Mouse (Mus musculus) Patski (cell line): Measurements from ENCODE around the gene Slc25a44. TPM values are rescaled to one million over a fixed set of nuclear protein-coding genes. Genes with fewer than 3 reads are reported as not detected.
A peak's percentile ranks its signal among the peaks of the same experiment; 100 is the strongest.

ENCODE experiments used
- ATAC-seq: fragments of 100-300 bp; one replicate; pipeline ENCODE4 v1.8.0; 2021
- CTCF ChIA-PET: fragments of 350-600 bp; sonication (Branson Sonifier 250); formaldehyde crosslinking; loops from one replicate; lab custom pipeline; 2022; ENCODE audit warnings: inconsistent platforms; lab: Charles Lee
- POLR2A ChIA-PET: fragments of 350-600 bp; sonication (Branson Sonifier 250); formaldehyde crosslinking; loops from one replicate; lab custom pipeline; 2022; ENCODE audit warnings: antibody characterized with exemption, inconsistent platforms; lab: Charles Lee
- DNase-seq: peaks from one replicate; pipeline ENCODE4 v3.0.0-alpha.2; 2011; ENCODE audit warnings: low read depth, low spot score
- H3K27me3 ChIP-seq: fragments of 371-371 bp; one replicate; pipeline ENCODE4 v1.5.1; 2021
- CTCF ChIP-seq: fragments of 100-300 bp; IDR thresholded peaks from one replicate; pipeline ENCODE4 v1.5.1; 2021
- in situ Hi-C: fragments of 300-500 bp; cut with MboI; formaldehyde crosslinking; loops from 3 replicates; pipeline ENCODE4 v1.11.1; 2018; ENCODE audit warnings: low pct_unique_long_range_greater_than_20kb, mixed read lengths
- polyA plus RNA-seq: library from polyadenylated mRNA; unstranded; gene quantifications from one replicate; pipeline ENCODE4 v1.2.3, GENCODE M21; 2021

Slc25a44 gene
- polyA plus RNA-seq, 1 experiment from 2014 or later, result 42.6 TPM

GRCm38 (mm10) chr3:88460983-88461696 lies 36.2 kb upstream of the Slc25a44 start, which contains the start of gene Sema4a:
Gene Sema4a (minus strand): TSS chr3:88461182.
- ATAC-seq, result peak; percentile 23
- POLR2A ChIA-PET, result interaction anchor here (1.2 kb wide), 1 partner anchor 9 kb away, joined by 3 read pairs; no protein-coding TSS in a partner anchor

GRCm38 (mm10) chr3:88460029-88460428 lies 35.1 kb upstream of the Slc25a44 start:
- ChIA-PET POLR2A (interaction anchor here (1.2 kb wide), 1 partner anchor 8 kb away, joined by 3 read pairs; no protein-coding TSS in a partner anchor), CTCF (interaction anchor here (1.1 to 1.9 kb wide), 2 partner anchors 50 to 53 kb away, joined by 3 to 13 read pairs; partner anchors contain the start of gene Pmf1)
- no peak for TF ChIP-seq CTCF
- in situ Hi-C loops, result no loop called here
- H3K27me3 ChIP-seq, result no peaks in the 10 kb centered on the region
- ATAC-seq (no peak), DNase-seq (no peak)

More at GRCm38 (mm10) chr3:88460983-88461696, 36.2 kb upstream of the Slc25a44 start, which contains the start of gene Sema4a:
- no peaks in the 10 kb centered on the region for H3K27me3 ChIP-seq
- no peak for DNase-seq
- in situ Hi-C loops, result no loop called here
- TF ChIP-seq CTCF, result no peak
- CTCF ChIA-PET, result interaction anchor here (1.0 to 1.9 kb wide), 4 partner anchors 21 to 54 kb away, joined by 3 to 13 read pairs (median 4); partner anchors contain the start of gene Pmf1

GRCm38 (mm10) chr3:88458778-88459219 lies 33.9 kb upstream of the Slc25a44 start:
- H3K27me3 ChIP-seq, result no peaks in the 10 kb centered on the region
- no peak for DNase-seq
- no peak for ATAC-seq
- in situ Hi-C loops, result no loop called here
- no peak for TF ChIP-seq CTCF
- ChIA-PET POLR2A (no interaction called here), CTCF (interaction anchor here (1.2 kb wide), 1 partner anchor 13 kb away, joined by 5 read pairs; no protein-coding TSS in a partner anchor)

GRCm38 (mm10) chr3:88456746-88457532 lies 32.0 kb upstream of the Slc25a44 start:
- TF ChIP-seq CTCF, result no peak
- DNase-seq (no peak), ATAC-seq (no peak)
- in situ Hi-C loops, result no loop called here
- H3K27me3 ChIP-seq, result no peaks in the 10 kb centered on the region
- CTCF ChIA-PET, result interaction anchor here (1.0 to 2.7 kb wide), 7 partner anchors 9 to 126 kb away, joined by 3 to 29 read pairs (median 4); no protein-coding TSS in a partner anchor
- POLR2A ChIA-PET, result interaction anchor here (0.7 to 1.5 kb wide), 5 partner anchors 9 to 49 kb away, joined by 3 to 5 read pairs (median 4); partner anchors contain the start of gene Pmf1

GRCm38 (mm10) chr3:88456313-88456712 lies 31.4 kb upstream of the Slc25a44 start:
- ATAC-seq, result no peak
- in situ Hi-C loops, result no loop called here
- no peaks in the 10 kb centered on the region for H3K27me3 ChIP-seq

GRCm38 (mm10) chr3:88455588-88456264 lies 30.8 kb upstream of the Slc25a44 start:
- in situ Hi-C loops, result no loop called here
- ATAC-seq (no peak), DNase-seq (no peak)
- ChIA-PET POLR2A (interaction anchor here (0.5 to 1.5 kb wide), 4 partner anchors 9 to 48 kb away, joined by 3 to 5 read pairs (median 4); no protein-coding TSS in a partner anchor), CTCF (interaction anchor here (1.0 to 2.7 kb wide), 6 partner anchors 8 to 125 kb away, joined by 3 to 29 read pairs (median 5); no protein-coding TSS in a partner anchor)
- H3K27me3 ChIP-seq, result no peaks in the 10 kb centered on the region
- no peak for TF ChIP-seq CTCF

More at GRCm38 (mm10) chr3:88456313-88456712, 31.4 kb upstream of the Slc25a44 start:
- ChIA-PET POLR2A (interaction anchor here (0.7 to 1.5 kb wide), 4 partner anchors 10 to 49 kb away, joined by 3 to 5 read pairs (median 4); no protein-coding TSS in a partner anchor), CTCF (interaction anchor here (1.0 to 2.7 kb wide), 6 partner anchors 9 to 125 kb away, joined by 3 to 29 read pairs (median 5); no protein-coding TSS in a partner anchor)
- TF ChIP-seq CTCF, result no peak
- no peak for DNase-seq

- no peaks in the 10 kb centered on the region for H3K27me3 ChIP-seq
- no peak for TF ChIP-seq CTCF
- ChIA-PET CTCF (interaction anchor here (1.4 to 1.5 kb wide), 2 partner anchors 29 to 33 kb away, joined by 3 read pairs; no protein-coding TSS in a partner anchor), POLR2A (interaction anchor here (1.3 kb wide), 1 partner anchor 10 kb away, joined by 3 read pairs; no protein-coding TSS in a partner anchor)
- DNase-seq, result no peak
- ATAC-seq, result no peak
- in situ Hi-C loops, result no loop called here
Observed at GRCm38 (mm10) chr3:88454762-88455587, 30.0 kb upstream of the Slc25a44 start.

- POLR2A ChIA-PET, result interaction anchor here (1.3 kb wide), 1 partner anchor 11 kb away, joined by 3 read pairs; no protein-coding TSS in a partner anchor
- ATAC-seq (no peak), DNase-seq (no peak)
- no peak for TF ChIP-seq CTCF
- in situ Hi-C loops, result no loop called here
- CTCF ChIA-PET, result interaction anchor here (1.4 to 1.5 kb wide), 2 partner anchors 13 to 32 kb away, joined by 3 to 7 read pairs; no protein-coding TSS in a partner anchor
- no peaks in the 10 kb centered on the region for H3K27me3 ChIP-seq
Observed at GRCm38 (mm10) chr3:88453986-88454385, 29.0 kb upstream of the Slc25a44 start.
